Mouse (Mus musculus) heart, embryonic 13.5 days (tissue): ENCODE results near the gene Gm14744. TPM values are rescaled to one million over a fixed set of nuclear protein-coding genes. Genes with fewer than 3 reads are reported as not detected.
"Not testable (repeated sequence)": the region's sequence is repeated elsewhere in the genome, so short reads cannot be mapped to it uniquely, and the experiment has no call there.

Experiments used
- ATAC-seq: fragments of 200-750 bp; cut with Nextera tagmentation; 2 replicates; pipeline ENCODE4 v1.8.0; 2017; ENCODE audit warnings: moderate TSS enrichment; ENCODE audit not compliant: insufficient number of reproducible peaks, low FRiP score, low TSS enrichment; ENCODE audit errors: extremely low read depth
- H3K27ac ChIP-seq: fragments of 300-500 bp; sonication (generic); replicated peaks from 2 replicates; pipeline ENCODE4 v1.5.1; 2015; ENCODE audit warnings: moderate library complexity, mild to moderate bottlenecking, inconsistent platforms
- H3K27me3 ChIP-seq: fragments of 300-500 bp; sonication (generic); replicated peaks from 2 replicates; pipeline ENCODE4 v1.6.1; 2015; ENCODE audit warnings: mild to moderate bottlenecking, inconsistent platforms
- H3K36me3 ChIP-seq: fragments of 300-500 bp; sonication (generic); 2 replicates; pipeline ENCODE4 v1.6.1; 2015; ENCODE audit warnings: mild to moderate bottlenecking, inconsistent platforms
- H3K4me1 ChIP-seq: fragments of 300-500 bp; sonication (generic); 2 replicates; pipeline ENCODE4 v1.6.1; 2015; ENCODE audit warnings: inconsistent platforms
- H3K4me2 ChIP-seq: fragments of 300-500 bp; sonication (generic); 2 replicates; pipeline ENCODE4 v1.6.1; 2015; ENCODE audit warnings: inconsistent platforms, mild to moderate bottlenecking, moderate library complexity
- H3K4me3 ChIP-seq: fragments of 300-500 bp; sonication (generic); 2 replicates; pipeline ENCODE4 v1.5.1; 2015; ENCODE audit warnings: moderate library complexity, mild to moderate bottlenecking, inconsistent platforms
- H3K9ac ChIP-seq: fragments of 300-500 bp; sonication (generic); 2 replicates; pipeline ENCODE4 v1.6.1; 2015; ENCODE audit warnings: inconsistent platforms, mild to moderate bottlenecking, moderate library complexity
- H3K9me3 ChIP-seq: fragments of 300-500 bp; sonication (generic); 2 replicates; pipeline ENCODE4 v1.6.1; 2016; ENCODE audit warnings: inconsistent platforms
- WGBS: fragments of 180-500 bp; shearing (Covaris S2); methylation state at CpG from one replicate; pipeline ENCODE4 v1.1.7; 2015; ENCODE audit warnings: mixed read lengths; 5-methylcytosine and 5-hydroxymethylcytosine counted together
- polyA plus RNA-seq: library from polyadenylated mRNA; unstranded; fragments of >200 nt; fragmentation: Nextera tagmentation; extraction: Ambion mirVana; gene quantifications from 2 replicates; pipeline ENCODE4 v1.2.1, GENCODE M21; 2015

Gene Gm14744
- not detected in 2 replicates for polyA plus RNA-seq

GRCm38 (mm10) chrX:77864458-77864857 lies at the start of gene Gm14744:
Gm14744 (plus strand) TSS chrX:77864758.
- not testable (repeated sequence) for H3K36me3 ChIP-seq, ATAC-seq
- WGBS = 72% methylated on average over 2 of the region's 2 CpGs

GRCm38 (mm10) chrX:77853523-77853922 lies 11.0 kb upstream of the Gm14744 start, which contains the start of gene Pbsn:
Pbsn (minus strand) TSS chrX:77853623.
- ATAC-seq = no peak
- H3K27me3 ChIP-seq = no peaks in the 10 kb centered on the region
- 68% methylated on average over 1 of the region's 1 CpGs for WGBS
- no peaks in the 10 kb centered on the region for H3K36me3 ChIP-seq
- H3K27ac ChIP-seq = no peak within 1 kb of the TSS
- H3K4me2 ChIP-seq = no peak within 1 kb of the TSS
- H3K9me3 ChIP-seq = no peaks in the 10 kb centered on the region
- no peaks in the 10 kb centered on the region for H3K4me1 ChIP-seq
- no peak within 1 kb of the TSS for H3K4me3 ChIP-seq
- H3K9ac ChIP-seq = no peak within 1 kb of the TSS

More at GRCm38 (mm10) chrX:77864458-77864857, at the start of gene Gm14744:
- H3K9me3 ChIP-seq, H3K4me3 ChIP-seq, H3K9ac ChIP-seq, H3K4me1 ChIP-seq, H3K27me3 ChIP-seq, H3K4me2 ChIP-seq, H3K27ac ChIP-seq: not testable (repeated sequence)

- ATAC-seq, H3K4me3 ChIP-seq, H3K36me3 ChIP-seq, H3K27me3 ChIP-seq, H3K9ac ChIP-seq, H3K4me1 ChIP-seq, H3K4me2 ChIP-seq, H3K9me3 ChIP-seq, H3K27ac ChIP-seq: not testable (repeated sequence)
- 44% methylated on average over 2 of the region's 4 CpGs for WGBS
Observed at GRCm38 (mm10) chrX:77880033-77880432, 15.5 kb downstream of the Gm14744 start.

Other genes starting within 250 kb of the Gm14744 start
- 10.3 and 10.9 TPM in 2 replicates for gene Prkx, start 68.5 kb upstream of the Gm14744 start, polyA plus RNA-seq
- not detected in 2 replicates for gene Pbsn, start 11.1 kb upstream of the Gm14744 start, polyA plus RNA-seq
- not detected in 2 replicates for gene 5430402E10Rik, start 60.3 kb downstream of the Gm14744 start, polyA plus RNA-seq
- not detected in 2 replicates for gene Obp1a, start 226.6 kb downstream of the Gm14744 start, polyA plus RNA-seq